Mouse (Mus musculus): ENCODE results near the gene Sox5.

GRCm38 (mm10) chr6:143835331-143835730 lies 946.4 kb downstream of the Sox5 start:
- TF ChIP-seq POLR2A (IDR thresholded peaks at IDR 0.05; ENCODE audit: low read depth, low read length) = no peak
- TF ChIP-seq CTCF (IDR thresholded peaks at IDR 0.05; ENCODE audit: extremely low read depth, insufficient read length, insufficient replicate concordance, low read depth, low read length) = no peak

All from small intestine, adult 2 months (tissue).